Mouse (Mus musculus): Measurements from ENCODE around the gene Epb41l5.

GRCm38 (mm10) chr1:119523826-119524225 is 125.0 kb downstream of the Epb41l5 start:
- TF ChIP-seq POLR2A (IDR thresholded peaks at IDR 0.05; ENCODE audit: control insufficient read depth, extremely low read depth, insufficient read depth, low read length, poor library complexity) (no peak), CTCF (IDR thresholded peaks at IDR 0.05; ENCODE audit: borderline replicate concordance, control insufficient read depth, extremely low read depth, insufficient read depth, low read length, poor library complexity) (no peak)

All from thymus, adult 2 months (tissue).